In genomic region chr6:30402091-30402491, GRCm38 (mm10) we compare ENCODE assay signal across 8 mouse cellular contexts. TPM values are rescaled to one million over a fixed set of nuclear protein-coding genes. Genes with fewer than 3 reads are reported as not detected.
DNase-seq lines count a peak whose midpoint lies in the region; ATAC-seq and TF ChIP-seq lines count a peak whose summit lies in the region.

No protein-coding gene starts in this region.

- ATAC-seq in heart, embryonic 15.5 days (replicated peaks; ENCODE audit: insufficient number of reproducible peaks, insufficient read depth, low FRiP score, low read depth) = peak; percentile 16
- ATAC-seq in limb, embryonic 12.5 days (ENCODE audit: insufficient number of reproducible peaks, insufficient read depth, low FRiP score, low TSS enrichment, low read depth) = peak; percentile 7; the same call in 1 of the 2 replicates
- ATAC-seq in midbrain, postnatal 0 days (ENCODE audit: low FRiP score) = peak; percentile 27
- ATAC-seq in megakaryocyte-erythroid progenitor cell, adult 5-6 weeks (replicated peaks; ENCODE audit: low FRiP score, low TSS enrichment, poor library complexity, severe bottlenecking) = no peak

- no peak for TF ChIP-seq POLR2A in MEL (IDR thresholded peaks at IDR 0.05; ENCODE audit: control insufficient read depth in 1 of 2, insufficient read depth in 1 of 2, low read depth in 1 of 2, low read length in 2 of 2, poor library complexity in 1 of 2)

- no peaks in the 10 kb centered on the region for H3K9me3 ChIP-seq in heart, embryonic 15.5 days (replicated peaks)
- no peaks in the 10 kb centered on the region for H3K9me3 ChIP-seq in MEL (replicated peaks; ENCODE audit: insufficient read depth, low read length)
- no peaks in the 10 kb centered on the region for H3K9me3 ChIP-seq in erythroblast, embryonic 14.5 days (ENCODE audit: control insufficient read depth, low read length)
- H3K9me3 ChIP-seq in limb, embryonic 12.5 days = no peaks in the 10 kb centered on the region
- H3K9me3 ChIP-seq in midbrain, postnatal 0 days (ENCODE audit: low read length) = no peaks in the 10 kb centered on the region

- no peak for TF ChIP-seq CTCF in MEL (IDR thresholded peaks at IDR 0.05 in 2 of 3, conservative IDR thresholded peaks at IDR 0.05 in 1 of 3; ENCODE audit: control insufficient read depth in 1 of 3, insufficient read depth in 1 of 3, low read depth in 2 of 3, low read length in 3 of 3, poor library complexity in 1 of 3, severe bottlenecking in 1 of 3)
- TF ChIP-seq CTCF in midbrain, postnatal 0 days (IDR thresholded peaks at IDR 0.05) = no peak

- no peaks in the 10 kb centered on the region for H3K36me3 ChIP-seq in heart, embryonic 15.5 days
- peaks cover 0 to 17% of the 10 kb centered on the region in 2 experiments; a peak in 2 of 4 replicates for H3K36me3 ChIP-seq in MEL (ENCODE audit: control insufficient read depth in 1 of 2, insufficient read depth in 2 of 2, low read length in 2 of 2)
- H3K36me3 ChIP-seq in erythroblast, embryonic 14.5 days (ENCODE audit: control insufficient read depth) = peaks cover 5% of the 10 kb centered on the region
- 0 out of 2 replicates have a peak, but pooled peaks cover 6% of the 10 kb centered on the region for H3K36me3 ChIP-seq in limb, embryonic 12.5 days
- H3K36me3 ChIP-seq in midbrain, postnatal 0 days (ENCODE audit: insufficient read depth, low read length) = no peaks in the 10 kb centered on the region

- peak overlapping the region; percentile 61 for H3K4me2 ChIP-seq in heart, embryonic 15.5 days
- H3K4me2 ChIP-seq in limb, embryonic 12.5 days = peak overlapping the region; percentile 62
- peak overlapping the region; percentile 54 for H3K4me2 ChIP-seq in midbrain, postnatal 0 days (ENCODE audit: low read depth, low read length, poor library complexity, severe bottlenecking)

- TF ChIP-seq RAD21 in MEL (IDR thresholded peaks at IDR 0.05; ENCODE audit: low read depth, low read length) = no peak

- H3K27ac ChIP-seq in heart, embryonic 15.5 days = peak overlapping the region; percentile 84
- peak overlapping the region; percentile 33; the same call in 1 of the 2 replicates for H3K27ac ChIP-seq in MEL (ENCODE audit: control insufficient read depth, low read depth, low read length)
- peak overlapping the region; percentile 97 for H3K27ac ChIP-seq in limb, embryonic 12.5 days
- H3K27ac ChIP-seq in midbrain, postnatal 0 days (ENCODE audit: low read depth, low read length) = peak overlapping the region; percentile 95

- peaks cover 28% of the 10 kb centered on the region for H3K79me2 ChIP-seq in MEL (ENCODE audit: control insufficient read depth, insufficient read depth, low read length, poor library complexity)

- WGBS in heart, embryonic 15.5 days = 0% methylated on average over 27 of the region's 29 CpGs
- under 1% methylated on average over 29 of the region's 29 CpGs for WGBS in limb, embryonic 12.5 days
- under 1% methylated on average over 23 of the region's 29 CpGs for WGBS in midbrain, postnatal 0 days

- no peak for TF ChIP-seq EP300 in MEL (IDR thresholded peaks at IDR 0.05; ENCODE audit: low read depth in 1 of 2, low read length in 2 of 2)

- peak overlapping the region; percentile 79 for H3K9ac ChIP-seq in heart, embryonic 15.5 days
- peak overlapping the region; percentile 88 for H3K9ac ChIP-seq in MEL (ENCODE audit: control insufficient read depth, low read depth, low read length, poor library complexity, severe bottlenecking)
- H3K9ac ChIP-seq in limb, embryonic 12.5 days (replicated peaks) = peak overlapping the region; percentile 97
- peak overlapping the region; percentile 90 for H3K9ac ChIP-seq in midbrain, postnatal 0 days (replicated peaks; ENCODE audit: low read length, poor library complexity, severe bottlenecking)

- no peaks in the 10 kb centered on the region for H3K27me3 ChIP-seq in heart, embryonic 15.5 days
- H3K27me3 ChIP-seq in MEL (ENCODE audit: control insufficient read depth in 1 of 2, insufficient read depth in 2 of 2, low read length in 2 of 2) = no peaks in the 10 kb centered on the region; a peak in 1 of 4 replicates
- H3K27me3 ChIP-seq in erythroblast, embryonic 14.5 days (ENCODE audit: control insufficient read depth) = peaks cover 3% of the 10 kb centered on the region
- no peaks in the 10 kb centered on the region for H3K27me3 ChIP-seq in limb, embryonic 12.5 days
- no peaks in the 10 kb centered on the region for H3K27me3 ChIP-seq in midbrain, postnatal 0 days (ENCODE audit: insufficient read depth, low read length)

- H3K4me3 ChIP-seq in heart, embryonic 15.5 days = peak overlapping the region; percentile 63
- peak overlapping the region; percentile 82 to 90 for H3K4me3 ChIP-seq in MEL (ENCODE audit: control insufficient read depth in 1 of 2, insufficient read depth in 1 of 2, low read depth in 2 of 2, low read length in 2 of 2)
- H3K4me3 ChIP-seq in erythroblast, embryonic 14.5 days (replicated peaks) = peak overlapping the region; percentile 99
- peak overlapping the region; percentile 98 for H3K4me3 ChIP-seq in limb, embryonic 12.5 days (replicated peaks)
- H3K4me3 ChIP-seq in midbrain, postnatal 0 days (ENCODE audit: low read depth, low read length) = peak overlapping the region; percentile 98

- H3K4me1 ChIP-seq in heart, embryonic 15.5 days (replicated peaks) = peaks cover 3% of the 10 kb centered on the region; the same call in 1 of the 2 replicates
- H3K4me1 ChIP-seq in MEL (ENCODE audit: control insufficient read depth in 1 of 2, insufficient read depth in 2 of 2, low read length in 2 of 2) = peaks cover 0 to 10% of the 10 kb centered on the region in 2 experiments; a peak in 2 of 4 replicates
- peaks cover 35% of the 10 kb centered on the region for H3K4me1 ChIP-seq in erythroblast, embryonic 14.5 days (ENCODE audit: control insufficient read depth)
- H3K4me1 ChIP-seq in limb, embryonic 12.5 days (replicated peaks) = no peaks in the 10 kb centered on the region
- H3K4me1 ChIP-seq in midbrain, postnatal 0 days (ENCODE audit: insufficient read depth, low read length) = no peaks in the 10 kb centered on the region

- DNase-seq in heart, adult 18-20 months = no peak
- peak; percentile 67 for DNase-seq in MEL (ENCODE audit: low read depth, low spot score)
- DNase-seq in midbrain, postnatal 0 days (ENCODE audit: low spot score) = peak; percentile 33
- DNase-seq in cerebellum, adult 9-10 months = no peak

TF ChIP-seq in MEL, 35 proteins besides CTCF, POLR2A, EP300 and RAD21:
- TF ChIP-seq USF1 (IDR thresholded peaks at IDR 0.05; ENCODE audit: low read depth, low read length) (no peak), ZNF384 (IDR thresholded peaks at IDR 0.05; ENCODE audit: low read depth, low read length) (0 out of 2 replicates have a peak, but pooled peaks have one; percentile 33), MXI1 (IDR thresholded peaks at IDR 0.05; ENCODE audit: low read depth, low read length) (0 out of 2 replicates have a peak, but pooled peaks have one; percentile 45)

RNA-seq across cellular contexts. Expression of gene Klhdc10, which starts 0.4 kb away (rescaled TPM):
- polyA plus RNA-seq in heart, embryonic 15.5 days (2015; fragmentation: Nextera tagmentation; extraction: Ambion mirVana) = 14.8 and 19.5 TPM in 2 replicates
- total RNA-seq in heart, adult 18-20 months (2021) = 10 to 100 TPM; 42.6 to 42.8 TPM
- total RNA-seq in MEL (2012; rRNA removed) = 35.0 and 37.3 TPM in 2 replicates
- polyA plus RNA-seq in MEL (2012; ENCODE audit: insufficient read depth in 1 of 2, insufficient read length in 2 of 2, low read depth in 1 of 2, low replicate concordance in 2 of 2, missing spikeins in 1 of 2) = 10 to 100 TPM in 1 of 2 experiments, not detected in 1; 40.8 TPM
- 0.87 and 0.88 TPM in 2 replicates for polyA plus RNA-seq in erythroblast, embryonic 14.5 days (2012)
- polyA plus RNA-seq in limb, embryonic 12.5 days (2016; fragmentation: Nextera tagmentation; extraction: Ambion mirVana) = 41.8 and 49.8 TPM in 2 replicates
- total RNA-seq in midbrain, postnatal 0 days (2014; rRNA removed) = 116 and 139 TPM in 2 replicates
- 23.8 and 28.5 TPM in 2 replicates for polyA plus RNA-seq in midbrain, postnatal 0 days (2015; fragmentation: Nextera tagmentation; extraction: Ambion mirVana)
- 27.3 and 29.0 TPM in 2 replicates for total RNA-seq in megakaryocyte-erythroid progenitor cell, adult 5-6 weeks (2014; fragmentation: Nextera tagmentation)
- total RNA-seq in megakaryocyte-erythroid progenitor cell, adult 5-6 weeks (2017) = 45.0 and 48.6 TPM in 2 replicates

RNA-seq across cellular contexts. Expression of gene Zc3hc1, which starts 11.3 kb away (rescaled TPM):
- polyA plus RNA-seq in heart, embryonic 15.5 days (2015; fragmentation: Nextera tagmentation; extraction: Ambion mirVana) = 36.1 and 42.4 TPM in 2 replicates
- total RNA-seq in heart, adult 18-20 months (2021) = 10 to 100 TPM; 14.8 to 19.3 TPM
- 54.7 and 59.8 TPM in 2 replicates for total RNA-seq in MEL (2012; rRNA removed)
- 10 to 100 TPM in 1 of 2 experiments, not detected in 1; 87.7 TPM for polyA plus RNA-seq in MEL (2012; ENCODE audit: insufficient read depth in 1 of 2, insufficient read length in 2 of 2, low read depth in 1 of 2, low replicate concordance in 2 of 2, missing spikeins in 1 of 2)
- polyA plus RNA-seq in erythroblast, embryonic 14.5 days (2012) = 1.1 and 1.9 TPM in 2 replicates
- polyA plus RNA-seq in limb, embryonic 12.5 days (2016; fragmentation: Nextera tagmentation; extraction: Ambion mirVana) = 81.7 and 83.3 TPM in 2 replicates
- 43.2 and 53.9 TPM in 2 replicates for total RNA-seq in midbrain, postnatal 0 days (2014; rRNA removed)
- polyA plus RNA-seq in midbrain, postnatal 0 days (2015; fragmentation: Nextera tagmentation; extraction: Ambion mirVana) = 61.9 and 63.3 TPM in 2 replicates
- total RNA-seq in megakaryocyte-erythroid progenitor cell, adult 5-6 weeks (2014; fragmentation: Nextera tagmentation) = 28.3 and 46.1 TPM in 2 replicates
- total RNA-seq in megakaryocyte-erythroid progenitor cell, adult 5-6 weeks (2017) = 41.6 and 50.0 TPM in 2 replicates

Comparison
In these comparisons a context has a peak if more than half of its experiments do, and no peak if none do; other contexts are left out.
1. H3K27ac ChIP-seq: peak in every context shown above with its lines; median percentile 97 in limb, embryonic 12.5 days; 95 in midbrain, postnatal 0 days; 84 in heart, embryonic 15.5 days; 33 in MEL.
2. DNase-seq: peak in MEL (single experiment) and midbrain, postnatal 0 days (single experiment); none in heart, adult 18-20 months (0 of 2) and cerebellum, adult 9-10 months (single experiment).
3. Peak in every context shown above with its lines, with median percentiles within 50 percentile points of each other: H3K4me2 ChIP-seq, H3K4me3 ChIP-seq and H3K9ac ChIP-seq.